Mouse (Mus musculus) heart, embryonic 14.5 days (tissue): ENCODE measurements around the gene Gm14391. TPM values are rescaled to one million over a fixed set of nuclear protein-coding genes. Genes with fewer than 3 reads are reported as not detected.
"Not testable (repeated sequence)": the region's sequence is repeated elsewhere in the genome, so short reads cannot be mapped to it uniquely, and the experiment has no call there.

Source experiments
- ATAC-seq: fragments of 200-750 bp; cut with Nextera tagmentation; 2 replicates; pipeline ENCODE4 v1.8.0; 2017; ENCODE audit warnings: low read depth, moderate TSS enrichment; ENCODE audit not compliant: insufficient number of reproducible peaks, insufficient read depth, low FRiP score
- H3K27ac ChIP-seq, 2 experiments: fragments of 200-500 bp in 1 of 2; fragments of 300-500 bp in 1 of 2; sonication (generic) in 1 of 2; replicated peaks in 1 of 2; 2 replicates each; pipeline ENCODE4 v1.5.1; 2012 to 2014; ENCODE audit warnings: low read depth in 2 of 2, low read length in 2 of 2, control low read depth in 1 of 2, mild to moderate bottlenecking in 1 of 2, mixed read lengths in 1 of 2; ENCODE audit not compliant: control insufficient read depth in 1 of 2, insufficient read depth in 1 of 2
- H3K27me3 ChIP-seq: fragments of 300-500 bp; sonication (generic); 2 replicates; pipeline ENCODE4 v1.6.1; 2014; ENCODE audit warnings: mild to moderate bottlenecking, low read length, control low read depth; ENCODE audit not compliant: control insufficient read depth, insufficient read depth
- H3K36me3 ChIP-seq: fragments of 300-500 bp; sonication (generic); 2 replicates; pipeline ENCODE4 v1.6.1; 2014; ENCODE audit warnings: mild to moderate bottlenecking, control low read depth, low read length, mixed read lengths; ENCODE audit not compliant: control insufficient read depth, insufficient read depth
- H3K4me1 ChIP-seq, 2 experiments: fragments of 200-500 bp in 1 of 2; fragments of 300-500 bp in 1 of 2; sonication (generic) in 1 of 2; 2 replicates each; pipeline ENCODE4 v1.6.1; 2012 to 2014; ENCODE audit warnings: low read length in 2 of 2, control low read depth in 1 of 2, mixed read lengths in 1 of 2; ENCODE audit not compliant: control insufficient read depth in 2 of 2, insufficient read depth in 2 of 2
- H3K4me2 ChIP-seq: fragments of 300-500 bp; sonication (generic); 2 replicates; pipeline ENCODE4 v1.6.1; 2014; ENCODE audit warnings: mild to moderate bottlenecking, low read length
- H3K4me3 ChIP-seq, 2 experiments: fragments of 200-500 bp in 1 of 2; fragments of 300-500 bp in 1 of 2; sonication (generic) in 1 of 2; 2 replicates each; pipeline ENCODE4 v1.5.1; 2012 to 2014; ENCODE audit warnings: low read length in 2 of 2, mild to moderate bottlenecking in 2 of 2, control low read depth in 1 of 2, low read depth in 1 of 2, moderate library complexity in 1 of 2; ENCODE audit not compliant: control insufficient read depth in 1 of 2, insufficient read depth in 1 of 2
- H3K9ac ChIP-seq: fragments of 300-500 bp; sonication (generic); 2 replicates; pipeline ENCODE4 v1.6.1; 2014; ENCODE audit warnings: mild to moderate bottlenecking, low read length
- H3K9me3 ChIP-seq: fragments of 300-500 bp; sonication (generic); 2 replicates; pipeline ENCODE4 v1.6.1; 2016; ENCODE audit warnings: low read length, control low read depth; ENCODE audit not compliant: control insufficient read depth
- WGBS: fragments of 180-500 bp; shearing (Covaris S2); extraction: QIAGEN DNeasy Blood & Tissue Kit; methylation state at CpG from one replicate; pipeline ENCODE4 v1.1.7; 2014; 5-methylcytosine and 5-hydroxymethylcytosine counted together
- polyA plus RNA-seq: library from polyadenylated mRNA; unstranded; fragments of >200 nt; fragmentation: Nextera tagmentation; extraction: Ambion mirVana; gene quantifications from 2 replicates; pipeline ENCODE4 v1.2.1, GENCODE M21; 2014

Gm14391 gene
- 6.9 and 10.8 TPM in 2 replicates for polyA plus RNA-seq

DNA sequence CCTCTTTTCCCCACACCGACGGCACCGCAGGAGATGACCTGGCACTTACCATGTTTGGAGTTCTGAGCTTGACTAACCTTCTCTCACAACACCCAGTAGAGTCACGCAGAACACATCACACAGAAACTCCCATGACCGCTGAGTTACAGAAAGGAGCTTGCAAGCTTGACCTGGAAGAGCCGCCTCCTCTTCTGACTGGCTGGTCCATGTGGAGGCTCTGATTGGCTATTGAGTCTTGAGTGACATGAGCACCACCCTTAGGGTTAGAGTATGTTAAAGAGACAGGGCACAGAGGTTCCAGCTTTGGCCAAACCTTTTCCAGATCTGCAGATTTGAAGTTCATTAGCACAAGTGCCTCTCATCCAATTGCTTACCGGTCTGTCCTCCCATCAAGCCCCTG lies at the start of gene Gm14391:
Gm14391 (minus strand) TSS at position 186 of the 400 bp plus-strand sequence.
- not testable (repeated sequence) for H3K9me3 ChIP-seq, H3K4me2 ChIP-seq, H3K9ac ChIP-seq, H3K36me3 ChIP-seq, ATAC-seq, H3K27ac ChIP-seq, H3K4me1 ChIP-seq, H3K4me3 ChIP-seq, H3K27me3 ChIP-seq
- no CpG with 5 or more reads among the region's 7 CpGs for WGBS

DNA sequence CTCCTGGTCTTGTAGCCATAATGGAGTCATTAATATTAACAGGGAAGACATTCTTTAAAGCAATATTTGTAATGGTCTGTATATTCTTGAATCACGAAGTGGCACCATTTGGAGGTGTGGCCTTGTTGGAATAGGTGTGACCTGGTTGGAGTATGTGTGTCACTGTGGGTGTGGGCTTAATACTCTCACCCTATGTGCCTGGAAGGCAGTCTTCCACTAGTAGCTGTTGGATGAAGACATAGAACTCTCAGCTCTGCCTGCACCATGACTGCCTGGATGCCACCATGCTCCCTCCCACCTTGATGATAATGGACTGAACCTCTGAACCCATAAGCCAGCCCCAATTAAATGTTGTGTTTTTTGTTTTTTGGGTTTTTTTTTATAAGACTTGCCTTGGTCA lies 27.7 kb downstream of the Gm14391 start:
- H3K9ac ChIP-seq, H3K27ac ChIP-seq, ATAC-seq, H3K27me3 ChIP-seq, H3K4me2 ChIP-seq, H3K9me3 ChIP-seq, H3K4me3 ChIP-seq, H3K36me3 ChIP-seq, H3K4me1 ChIP-seq: not testable (repeated sequence)
- 47% methylated on average over 1 of the region's 1 CpGs for WGBS

DNA sequence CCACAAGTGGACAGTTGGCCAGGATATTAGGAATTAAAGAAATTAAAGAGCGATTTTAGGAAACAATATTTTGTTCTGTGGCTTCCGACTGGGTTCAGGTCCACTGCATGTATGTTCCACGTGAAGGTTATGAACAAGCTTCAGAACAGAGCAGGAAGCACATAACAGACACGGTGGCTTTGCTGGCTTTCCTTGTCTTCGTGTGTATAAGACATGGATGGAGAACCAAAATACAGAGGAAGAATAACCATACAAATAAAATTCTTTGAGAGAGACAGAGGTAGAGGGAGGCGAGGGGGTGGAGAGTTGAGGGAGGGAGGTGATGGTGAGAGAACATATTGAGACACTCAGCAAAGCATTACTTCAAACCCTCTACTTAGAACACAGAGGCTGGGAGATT lies 30.4 kb downstream of the Gm14391 start:
- WGBS = 76% methylated on average over 6 of the region's 6 CpGs

GRCm38 (mm10) chr2:175175401-175176180 lies 31.1 kb downstream of the Gm14391 start, which contains the start of gene Gm14443:
Gene Gm14443 (minus strand): TSS chr2:175175871.
- H3K36me3 ChIP-seq, H3K27ac ChIP-seq, H3K9me3 ChIP-seq, H3K27me3 ChIP-seq, H3K4me1 ChIP-seq, H3K9ac ChIP-seq, ATAC-seq, H3K4me3 ChIP-seq, H3K4me2 ChIP-seq: not testable (repeated sequence)
- WGBS = 68% methylated on average over 12 of the region's 12 CpGs

More for the DNA sequence above, 30.4 kb downstream of the Gm14391 start:
- no peak for ATAC-seq
- Histone ChIP-seq H3K4me1 (no peaks in the 10 kb centered on the region), H3K27ac (no peak overlapping the region), H3K36me3 (no peaks in the 10 kb centered on the region), H3K27me3 (no peaks in the 10 kb centered on the region), H3K4me3 (no peak overlapping the region), H3K4me2 (no peak overlapping the region), H3K9me3 (no peaks in the 10 kb centered on the region), H3K9ac (no peak overlapping the region)

GRCm38 (mm10) chr2:175174058-175174457 lies 32.7 kb downstream of the Gm14391 start:
- H3K4me3 ChIP-seq, H3K27me3 ChIP-seq, H3K9me3 ChIP-seq, H3K36me3 ChIP-seq, ATAC-seq, H3K4me1 ChIP-seq, H3K9ac ChIP-seq, H3K4me2 ChIP-seq, H3K27ac ChIP-seq: not testable (repeated sequence)
- WGBS = 75% methylated on average over 2 of the region's 2 CpGs

- H3K4me1 ChIP-seq, H3K4me3 ChIP-seq, H3K9ac ChIP-seq, ATAC-seq, H3K27me3 ChIP-seq, H3K4me2 ChIP-seq, H3K36me3 ChIP-seq, H3K9me3 ChIP-seq, H3K27ac ChIP-seq: not testable (repeated sequence)
- WGBS = 76% methylated on average over 3 of the region's 3 CpGs
Observed at GRCm38 (mm10) chr2:175172906-175173595, 33.7 kb downstream of the Gm14391 start.

- no peaks in the 10 kb centered on the region for H3K27me3 ChIP-seq
- no peaks in the 10 kb centered on the region for H3K9me3 ChIP-seq
- H3K9ac ChIP-seq = no peak overlapping the region
- no peak overlapping the region for H3K27ac ChIP-seq
- WGBS = 80% methylated on average over 3 of the region's 3 CpGs
- no peak overlapping the region for H3K4me3 ChIP-seq
- no peaks in the 10 kb centered on the region for H3K36me3 ChIP-seq
- H3K4me2 ChIP-seq = no peak overlapping the region
- H3K4me1 ChIP-seq = no peaks in the 10 kb centered on the region
- no peak for ATAC-seq
Observed at GRCm38 (mm10) chr2:175172123-175172522, 34.6 kb downstream of the Gm14391 start.
